Mouse (Mus musculus): ENCODE results near the gene Gm3594. TPM values are rescaled to one million over a fixed set of nuclear protein-coding genes. Genes with fewer than 3 reads are reported as not detected.
A peak's percentile ranks its signal among the peaks of the same experiment; 100 is the strongest.
"Not testable (repeated sequence)": the region's sequence is repeated elsewhere in the genome, so short reads cannot be mapped to it uniquely, and the experiment has no call there.

The Gm3594 gene
- total RNA-seq (2021), result not detected

GRCm38 (mm10) chr14:6444511-6444910 is at the start of gene Gm3594:
Gene Gm3594, minus strand, starts transcription at chr14:6444611.
- intact Hi-C loops (cut with DNase I), result not testable (repeated sequence)

GRCm38 (mm10) chr14:6486331-6486730 is 41.9 kb upstream of the Gm3594 start:
- intact Hi-C loops (cut with DNase I); DNase-seq: not testable (repeated sequence)

More at GRCm38 (mm10) chr14:6444511-6444910, at the start of gene Gm3594:
- not testable (repeated sequence) for DNase-seq

- intact Hi-C loops (cut with DNase I); DNase-seq: not testable (repeated sequence)
Measured at GRCm38 (mm10) chr14:6485541-6485940, 41.1 kb upstream of the Gm3594 start.

- DNase-seq; intact Hi-C loops (cut with DNase I): not testable (repeated sequence)
Measured at GRCm38 (mm10) chr14:6482126-6482525, 37.7 kb upstream of the Gm3594 start.

GRCm38 (mm10) chr14:6471856-6472255 is 27.4 kb upstream of the Gm3594 start:
- intact Hi-C loops (cut with DNase I); DNase-seq: not testable (repeated sequence)

- DNase-seq; intact Hi-C loops (cut with DNase I): not testable (repeated sequence)
Measured at GRCm38 (mm10) chr14:6440774-6441173, 3.6 kb downstream of the Gm3594 start.

GRCm38 (mm10) chr14:6440206-6440605 is 4.2 kb downstream of the Gm3594 start:
- intact Hi-C loops (cut with DNase I); DNase-seq: not testable (repeated sequence)

- DNase-seq, result peak; percentile 52 to 53
- intact Hi-C loops (cut with DNase I), result not testable (repeated sequence)
Measured at GRCm38 (mm10) chr14:6426766-6427165, 17.6 kb downstream of the Gm3594 start.

GRCm38 (mm10) chr14:6426353-6426752 is 18.1 kb downstream of the Gm3594 start:
- intact Hi-C loops (cut with DNase I); DNase-seq: not testable (repeated sequence)

GRCm38 (mm10) chr14:6412382-6412781 is 32.0 kb downstream of the Gm3594 start, which contains the start of gene Gm3591:
Gene Gm3591, minus strand, starts transcription at chr14:6412482.
- DNase-seq; intact Hi-C loops (cut with DNase I): not testable (repeated sequence)

- intact Hi-C loops (cut with DNase I); DNase-seq: not testable (repeated sequence)
Measured at GRCm38 (mm10) chr14:6390219-6390618, 54.2 kb downstream of the Gm3594 start, which contains the start of gene Gm16440. Gene Gm16440, minus strand, starts transcription at chr14:6390319.

Other genes with a start within 250 kb of the Gm3594 start
- gene Gm21560, start 225.3 kb downstream of the Gm3594 start, total RNA-seq (2021), result 1 to 10 TPM; 1.2 to 1.3 TPM
- gene Gm3411, start 157.4 kb downstream of the Gm3594 start, total RNA-seq (2021), result 1 to 10 TPM in 1 of 2 experiments, under 1 TPM in 1; 0.89 to 1.4 TPM
- gene Gm21103, start 139.8 kb downstream of the Gm3594 start, total RNA-seq (2021), result not detected
- not detected for gene Gm3618, start 100.9 kb downstream of the Gm3594 start, total RNA-seq (2021)
- not detected for gene Gm16440, start 54.3 kb downstream of the Gm3594 start, total RNA-seq (2021)
- gene Gm3591, start 32.1 kb downstream of the Gm3594 start, total RNA-seq (2021), result under 1 TPM in 1 of 2 experiments, not detected in 1; 0.89 TPM
- gene Gm8356, start 92.7 kb upstream of the Gm3594 start, total RNA-seq (2021), result not detected
- 1 to 10 TPM; 1.2 to 1.4 TPM for gene Gm3629, start 146.0 kb upstream of the Gm3594 start, total RNA-seq (2021)
- gene Gm3460, start 177.8 kb upstream of the Gm3594 start, total RNA-seq (2021), result not detected
- gene Gm10251, start 239.6 kb upstream of the Gm3594 start, total RNA-seq (2021), result not detected

Measured in heart, postnatal 10 days (tissue).